ENCODE assay signal across 1 mouse cellular context in the genomic region with DNA sequence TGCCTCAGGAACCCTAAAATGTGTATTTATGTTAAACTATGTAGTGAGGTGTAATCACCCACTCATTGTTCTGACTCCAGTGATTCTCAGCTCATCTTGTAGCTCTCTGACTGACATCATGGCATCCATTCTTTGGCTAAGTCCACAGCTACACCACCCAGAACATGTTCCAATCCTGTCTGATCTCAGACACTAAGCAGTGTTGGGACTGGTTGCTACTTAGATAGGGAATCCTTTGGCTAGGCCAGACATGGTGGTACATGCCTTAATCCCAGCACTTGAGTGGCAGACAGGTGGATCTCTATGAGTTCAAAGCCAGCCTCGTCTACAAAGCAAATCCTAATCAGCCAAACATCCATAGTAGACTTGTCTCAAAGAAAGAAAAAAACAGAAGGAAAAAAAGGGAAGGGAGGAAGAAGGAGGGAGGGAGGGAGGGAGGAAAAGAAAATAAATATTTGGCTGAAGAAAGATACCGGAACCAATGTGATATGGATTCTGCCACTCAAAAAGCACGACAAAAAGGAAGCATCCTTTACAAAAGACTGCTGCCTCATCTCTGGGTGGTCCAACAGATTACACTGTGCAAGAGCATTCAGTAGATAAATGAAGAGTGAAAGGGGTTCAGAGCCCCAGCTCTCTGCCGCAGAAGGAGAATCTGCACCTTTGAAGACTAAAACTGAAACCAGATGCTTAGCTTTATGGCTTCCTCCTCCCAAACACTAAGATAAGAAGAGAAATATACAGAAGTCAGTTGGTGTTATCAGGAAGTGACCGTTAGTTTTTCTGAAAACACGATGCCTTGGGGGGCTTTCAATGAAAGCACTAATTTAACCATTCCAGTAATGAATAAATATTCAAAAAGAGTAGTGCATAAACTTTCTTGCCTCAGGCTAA.
TF ChIP-seq lines count a peak whose summit lies in the region.

No protein-coding gene starts in this region.

TF ChIP-seq in MEL, 35 proteins besides CTCF, POLR2A, EP300 and RAD21 (continued from another document):
- TF ChIP-seq RCOR1 (IDR thresholded peaks at IDR 0.05; ENCODE audit: low read depth, low read length) = peak; percentile 90
- TF ChIP-seq ZKSCAN1 (IDR thresholded peaks at IDR 0.05; ENCODE audit: low read depth, low read length) = no peak
- no peak for TF ChIP-seq BHLHE40 (IDR thresholded peaks at IDR 0.05; ENCODE audit: borderline replicate concordance, low read depth, low read length)
- no peak for TF ChIP-seq USF1 (IDR thresholded peaks at IDR 0.05; ENCODE audit: low read depth, low read length)
- peak; percentile 82 for TF ChIP-seq NELFE (IDR thresholded peaks at IDR 0.05; ENCODE audit: low read depth, low read length)
- peak; percentile 100 for TF ChIP-seq MYB (IDR thresholded peaks at IDR 0.05; ENCODE audit: low read depth, low read length)
- no peak for TF ChIP-seq KAT2A (conservative IDR thresholded peaks at IDR 0.05; ENCODE audit: low read depth, low read length)
- peak; percentile 41 for TF ChIP-seq ELF1 (IDR thresholded peaks at IDR 0.05; ENCODE audit: low read depth, low read length)
- no peak for TF ChIP-seq MEF2A (IDR thresholded peaks at IDR 0.05; ENCODE audit: extremely low read depth, insufficient replicate concordance, low read depth, low read length, poor library complexity, severe bottlenecking)
- TF ChIP-seq POLR2AphosphoS5 (IDR thresholded peaks at IDR 0.05; ENCODE audit: borderline replicate concordance, low read depth, low read length) = no peak
- peak; percentile 89; the same call in 1 of the 2 replicates for TF ChIP-seq MAZ (IDR thresholded peaks at IDR 0.05; ENCODE audit: low read depth, low read length)
- 0 out of 2 replicates have a peak, but pooled peaks have one; percentile 47 for TF ChIP-seq CHD1 (IDR thresholded peaks at IDR 0.05; ENCODE audit: low read depth, low read length)
- TF ChIP-seq HCFC1 (IDR thresholded peaks at IDR 0.05; ENCODE audit: low read depth, low read length) = peak; percentile 68; the same call in 1 of the 2 replicates
- TF ChIP-seq GABPA (IDR thresholded peaks at IDR 0.05; ENCODE audit: low read depth, low read length) = peak; percentile 76; the same call in 1 of the 2 replicates
- TF ChIP-seq JUND (IDR thresholded peaks at IDR 0.05; ENCODE audit: low read depth, low read length) = 0 out of 2 replicates have a peak, but pooled peaks have one; percentile 71
- TF ChIP-seq TCF12 (IDR thresholded peaks at IDR 0.05; ENCODE audit: low read depth, low read length) = peak; percentile 89
